Mouse (Mus musculus): Measurements from ENCODE around the gene Tcte2.

DNA sequence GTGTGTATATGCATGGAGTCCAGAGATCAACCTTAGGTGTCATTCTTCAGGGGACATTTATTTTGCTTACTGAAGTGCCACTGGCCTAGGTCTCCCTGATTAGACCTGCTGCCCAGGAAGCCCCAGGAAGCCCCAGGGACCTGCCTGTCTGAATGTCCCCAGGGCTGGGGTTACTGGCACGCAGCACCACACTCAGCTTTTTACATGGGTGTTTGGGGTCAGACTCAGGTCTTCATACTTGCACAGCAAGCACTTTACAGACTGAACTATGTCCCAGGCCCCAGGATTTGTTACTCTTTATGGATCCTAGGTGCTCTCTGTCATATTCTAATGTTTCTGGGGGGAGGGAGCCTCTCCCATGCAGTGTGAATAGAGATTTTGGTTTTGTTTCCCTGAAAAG is 95.9 kb downstream of the Tcte2 start:
- no peak for TF ChIP-seq POLR2A (IDR thresholded peaks at IDR 0.05; ENCODE audit: low read depth, low read length)
- no peak for TF ChIP-seq CTCF (IDR thresholded peaks at IDR 0.05; ENCODE audit: borderline replicate concordance, insufficient read depth, low read length)

All from embryonic fibroblast, embryonic 13.5 days (primary cell).